Mouse (Mus musculus) monocyte, adult 2 months (primary cell): ENCODE results near the gene Mrpl30.
A peak's percentile ranks its signal among the peaks of the same experiment; 100 is the strongest.

ENCODE experiments used
- DNase-seq, 2 experiments: peaks; one replicate each; pipeline ENCODE4 v3.0.0; 2022; ENCODE audit warnings: low spot score in 2 of 2, low read depth in 1 of 2

Gene Mrpl30

GRCm38 (mm10) chr1:37890025-37890652 lies at the start of gene Mrpl30, which contains the start of gene Mitd1:
TSS of gene Mrpl30 (plus strand) at chr1:37890477.
TSS of gene Mitd1 (minus strand) at chr1:37890411.
- peak; percentile 66 to 79 for DNase-seq

GRCm38 (mm10) chr1:37846878-37847277 lies 43.4 kb upstream of the Mrpl30 start:
- DNase-seq = no peak

GRCm38 (mm10) chr1:37850696-37851095 lies 39.6 kb upstream of the Mrpl30 start:
- no peak for DNase-seq

GRCm38 (mm10) chr1:37864511-37865400 lies 25.5 kb upstream of the Mrpl30 start:
- DNase-seq = peak; percentile 98 to 99

- no peak for DNase-seq
Measured at GRCm38 (mm10) chr1:37865401-37866215, 24.7 kb upstream of the Mrpl30 start.

- no peak for DNase-seq
Measured at GRCm38 (mm10) chr1:37866286-37866685, 24.0 kb upstream of the Mrpl30 start, which contains the start of gene Tsga10. TSS of gene Tsga10 (minus strand) at chr1:37866429.

GRCm38 (mm10) chr1:37867056-37867455 lies 23.2 kb upstream of the Mrpl30 start:
- DNase-seq = peak in 1 of 2 experiments; percentile 54

GRCm38 (mm10) chr1:37867684-37868322 lies 22.5 kb upstream of the Mrpl30 start:
- no peak for DNase-seq

GRCm38 (mm10) chr1:37868640-37869039 lies 21.6 kb upstream of the Mrpl30 start:
- no peak for DNase-seq

GRCm38 (mm10) chr1:37869362-37869761 lies 20.9 kb upstream of the Mrpl30 start:
- DNase-seq = no peak

- no peak for DNase-seq
Measured at GRCm38 (mm10) chr1:37871704-37872103, 18.6 kb upstream of the Mrpl30 start, which contains the start of gene Lipt1. TSS of gene Lipt1 (plus strand) at chr1:37871738.

- DNase-seq = peak in 1 of 2 experiments; percentile 16
Measured at GRCm38 (mm10) chr1:37872131-37873067, 17.9 kb upstream of the Mrpl30 start.

GRCm38 (mm10) chr1:37873157-37873556 lies 17.1 kb upstream of the Mrpl30 start:
- DNase-seq = no peak

- DNase-seq = no peak
Measured at GRCm38 (mm10) chr1:37877736-37878460, 12.4 kb upstream of the Mrpl30 start.

- no peak for DNase-seq
Measured at GRCm38 (mm10) chr1:37883411-37883810, 6.9 kb upstream of the Mrpl30 start.

GRCm38 (mm10) chr1:37884451-37884850 lies 5.8 kb upstream of the Mrpl30 start:
- DNase-seq = no peak

GRCm38 (mm10) chr1:37889206-37889605 lies 1.1 kb upstream of the Mrpl30 start:
- no peak for DNase-seq

GRCm38 (mm10) chr1:37891400-37891799 lies 1.1 kb downstream of the Mrpl30 start:
- no peak for DNase-seq

- no peak for DNase-seq
Measured at GRCm38 (mm10) chr1:37894606-37895005, 4.3 kb downstream of the Mrpl30 start.
